Mouse (Mus musculus): Measurements from ENCODE around the gene Klk8.

The Klk8 gene

DNA sequence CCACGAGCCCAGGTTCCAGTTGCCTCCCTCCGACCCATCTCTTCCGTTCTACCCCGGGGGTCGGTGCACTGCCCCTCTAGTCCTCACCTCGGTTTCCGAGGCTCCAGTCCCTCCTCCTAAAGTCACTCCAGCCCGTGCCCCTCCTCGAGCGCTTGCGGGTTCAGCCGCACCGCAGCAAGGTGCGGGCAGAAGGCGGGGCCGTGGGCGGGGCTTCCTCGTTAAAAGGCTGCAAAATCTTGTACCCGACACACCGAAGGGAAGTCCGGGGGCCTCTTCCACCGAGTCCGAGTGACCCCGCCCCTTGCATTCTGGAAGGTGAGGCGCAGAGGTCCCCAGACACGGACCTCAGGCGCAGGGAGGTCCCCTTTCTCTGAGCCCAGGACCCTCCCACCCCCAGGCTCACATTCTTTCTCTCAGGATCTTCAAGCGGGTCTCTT is at the start of gene Klk8:
Gene Klk8, plus strand, starts transcription at position 245 of the 437 bp plus-strand sequence.
- no peak for DNase-seq (ENCODE audit: low read depth, low spot score)

DNA sequence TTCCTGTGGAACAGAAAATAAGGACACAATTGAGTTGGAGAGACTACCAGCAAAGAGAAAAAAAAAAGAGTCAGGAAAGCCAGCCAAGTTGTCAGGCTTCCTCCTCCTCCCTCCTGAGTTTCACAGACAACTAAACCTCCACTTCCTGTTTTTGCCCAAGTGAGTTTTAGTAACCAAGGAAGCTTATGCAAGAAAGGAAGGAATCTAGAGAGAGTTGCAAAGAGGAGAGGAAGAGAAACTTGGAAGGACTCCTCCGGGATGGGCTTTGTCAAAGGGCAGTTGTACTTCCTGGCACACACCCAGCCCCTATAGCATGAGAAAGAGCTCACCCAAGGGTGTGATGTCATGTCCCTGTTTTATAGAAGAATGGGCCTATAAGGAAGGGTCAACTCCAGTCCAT is 49.6 kb upstream of the Klk8 start:
- DNase-seq (ENCODE audit: low read depth, low spot score), result peak; percentile 63

DNA sequence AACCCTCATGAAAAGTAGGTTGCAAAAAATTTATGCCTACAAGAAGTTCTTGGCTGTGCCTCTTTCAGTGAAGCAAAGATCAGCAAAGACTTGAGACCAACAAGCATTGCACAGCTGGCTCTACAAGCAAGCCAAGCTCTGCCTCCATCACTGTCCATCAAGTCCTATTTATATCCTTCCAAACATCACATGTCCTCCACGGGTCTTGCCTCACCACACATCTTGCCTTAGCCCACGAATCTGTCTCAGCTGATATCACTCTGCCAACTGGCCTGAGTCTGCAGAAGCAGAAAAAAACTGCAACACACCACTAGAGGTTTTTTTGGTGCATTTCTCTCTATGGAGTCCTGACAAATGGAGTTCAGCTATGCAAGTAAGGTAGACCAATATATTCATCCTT is 44.6 kb upstream of the Klk8 start:
- no peak for DNase-seq (ENCODE audit: low read depth, low spot score)

DNA sequence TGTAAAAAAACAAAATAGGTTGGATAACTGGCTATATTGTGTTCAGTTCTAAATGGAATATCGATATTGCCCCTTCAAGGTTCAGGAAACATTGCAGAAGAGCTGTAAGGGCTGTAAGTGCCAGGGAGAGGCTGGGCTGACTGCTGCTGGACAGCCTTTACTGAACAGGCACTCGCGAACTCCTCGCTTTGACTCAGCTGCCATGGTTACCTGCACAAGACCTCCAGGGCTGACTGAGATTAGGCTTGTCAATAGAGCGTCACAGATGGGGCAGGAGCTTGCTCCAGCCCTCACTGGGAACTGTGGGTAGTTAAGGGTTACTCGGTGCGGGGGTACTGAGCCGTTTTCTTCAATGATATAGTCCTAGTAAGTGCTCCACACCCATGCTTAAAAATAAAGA is 30.9 kb upstream of the Klk8 start:
- no peak for DNase-seq (ENCODE audit: low read depth, low spot score)

DNA sequence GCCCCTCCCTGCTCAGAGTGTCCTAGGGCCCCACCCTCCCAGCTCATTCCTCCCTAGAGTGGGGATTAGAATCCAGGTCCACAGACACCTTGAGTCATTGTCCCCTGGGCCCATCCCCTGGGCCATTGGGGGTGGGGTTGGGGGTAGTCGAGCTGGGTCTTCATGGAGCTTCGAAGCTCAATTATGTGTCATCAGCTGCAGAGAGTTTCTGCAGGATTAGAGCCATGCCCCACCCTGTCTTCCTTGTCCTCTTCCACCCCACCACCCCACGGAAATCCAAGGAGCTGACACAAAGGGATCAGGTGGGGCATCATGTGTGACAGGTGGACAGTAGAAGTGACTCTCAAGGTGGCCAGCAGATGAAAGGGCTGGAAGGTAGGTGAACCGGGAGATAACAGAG is 28.8 kb upstream of the Klk8 start, which contains the start of gene Klk12:
Gene Klk12, plus strand, starts transcription at position 301 of the 400 bp plus-strand sequence.
- no peak for DNase-seq (ENCODE audit: low read depth, low spot score)

DNA sequence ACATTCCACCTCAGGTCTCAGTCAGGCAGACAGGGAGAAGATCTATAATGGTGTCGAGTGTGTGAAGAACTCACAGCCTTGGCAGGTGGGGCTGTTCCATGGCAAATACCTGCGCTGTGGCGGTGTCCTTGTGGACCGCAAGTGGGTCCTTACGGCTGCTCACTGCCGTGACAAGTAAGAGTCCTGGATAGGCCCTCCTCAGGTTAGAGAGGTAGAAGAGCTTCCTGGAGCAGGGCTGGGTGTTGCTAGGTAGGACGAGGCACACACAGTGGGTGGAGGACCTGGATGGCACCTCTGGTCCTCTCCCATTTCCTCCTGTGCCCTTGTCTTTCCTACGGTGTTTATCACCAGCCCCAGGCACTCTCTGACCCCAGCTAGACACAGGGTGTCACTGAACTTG is 27.7 kb upstream of the Klk8 start:
- DNase-seq (ENCODE audit: low read depth, low spot score), result no peak

DNA sequence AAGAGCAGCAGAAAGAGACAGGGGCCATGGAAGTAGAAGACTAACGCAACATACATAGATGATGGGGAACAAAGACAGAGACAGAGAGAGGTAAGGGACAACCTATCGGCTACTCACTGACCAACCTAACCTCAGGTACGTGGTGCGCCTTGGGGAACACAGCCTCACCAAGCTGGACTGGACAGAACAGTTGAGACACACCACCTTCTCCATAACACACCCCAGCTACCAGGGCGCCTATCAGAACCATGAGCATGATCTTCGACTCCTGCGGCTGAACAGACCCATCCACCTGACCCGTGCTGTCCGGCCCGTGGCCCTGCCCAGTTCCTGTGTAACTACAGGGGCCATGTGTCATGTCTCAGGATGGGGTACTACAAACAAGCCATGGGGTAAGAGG is 26.7 kb upstream of the Klk8 start:
- no peak for DNase-seq (ENCODE audit: low read depth, low spot score)

DNA sequence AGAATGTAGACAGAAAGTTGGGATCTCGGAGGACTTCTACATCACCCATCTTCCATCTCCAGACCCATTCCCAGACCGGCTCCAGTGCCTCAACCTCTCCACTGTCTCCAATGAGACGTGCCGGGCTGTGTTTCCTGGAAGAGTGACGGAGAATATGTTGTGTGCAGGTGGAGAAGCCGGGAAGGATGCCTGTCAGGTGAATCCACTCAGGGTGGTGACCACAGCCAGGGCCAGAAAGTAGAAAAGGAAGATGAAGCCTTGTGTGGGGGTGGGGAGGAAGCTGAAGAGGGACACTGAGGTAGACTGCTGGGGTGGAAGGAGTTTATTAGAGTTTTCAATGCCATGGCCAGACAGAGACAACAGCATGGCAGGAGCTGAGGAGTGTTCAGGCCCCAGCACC is 25.5 kb upstream of the Klk8 start:
- no peak for DNase-seq (ENCODE audit: low read depth, low spot score)

DNA sequence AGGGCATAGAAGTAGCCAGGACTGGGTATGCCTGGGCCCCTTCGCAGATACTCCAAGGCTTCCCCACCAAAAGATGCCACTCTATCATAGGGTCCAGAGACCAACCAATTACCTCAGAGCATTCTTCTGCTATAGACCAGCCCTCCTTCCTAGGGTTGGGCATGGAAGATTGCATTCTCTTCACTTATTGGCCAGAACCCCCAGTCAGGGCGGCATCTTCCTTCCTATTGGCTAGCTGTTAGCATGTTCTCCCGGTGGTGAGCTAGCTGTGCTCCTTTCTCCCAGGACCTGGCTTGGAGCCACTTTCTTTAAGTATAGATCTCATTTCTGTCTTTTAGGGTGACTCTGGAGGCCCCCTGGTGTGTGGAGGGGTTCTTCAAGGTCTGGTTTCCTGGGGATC is 24.5 kb upstream of the Klk8 start:
- DNase-seq (ENCODE audit: low read depth, low spot score), result no peak

DNA sequence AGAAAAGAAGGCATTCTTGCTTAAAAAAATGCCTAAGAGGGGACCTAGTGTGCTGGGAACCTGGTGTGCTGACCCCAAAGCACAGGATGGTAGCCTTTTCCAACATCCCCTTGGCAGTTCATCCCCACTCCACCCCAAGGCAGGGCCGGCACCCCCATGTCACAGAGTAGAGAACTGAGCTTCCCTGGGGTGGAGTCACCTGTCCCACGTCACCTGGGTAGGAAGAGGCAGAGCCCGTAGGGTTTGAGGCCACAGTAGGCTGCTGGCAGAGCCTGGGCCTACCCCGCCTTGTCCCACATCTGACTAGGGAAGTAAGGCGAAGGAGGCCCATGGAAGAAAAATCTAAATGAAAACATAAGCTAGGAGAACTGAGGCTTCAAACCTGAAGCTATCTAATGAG is 23.0 kb upstream of the Klk8 start, which contains the start of gene Klk11:
Gene Klk11, plus strand, starts transcription at position 241 of the 400 bp plus-strand sequence.
- DNase-seq (ENCODE audit: low read depth, low spot score), result no peak

DNA sequence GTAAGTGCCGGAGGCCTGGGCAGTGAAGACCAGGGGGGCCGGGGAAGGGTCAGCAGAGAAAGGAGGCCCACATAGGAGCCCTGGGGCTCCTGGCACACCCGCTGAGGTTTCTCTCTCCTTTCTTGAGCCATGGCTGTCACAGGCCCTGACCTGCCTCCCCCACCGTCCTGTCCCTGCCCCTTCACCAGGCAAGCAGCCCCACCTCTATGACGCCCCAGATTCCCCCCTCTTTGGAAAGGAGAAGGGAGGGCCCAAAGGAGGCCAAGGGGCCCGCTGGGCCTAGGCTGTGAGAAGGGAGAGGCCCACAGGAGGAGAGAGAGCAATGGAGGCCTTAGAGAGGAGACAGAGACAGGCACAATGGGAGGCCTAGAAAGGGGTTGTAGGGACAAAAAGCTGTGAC is 22.6 kb upstream of the Klk8 start:
- no peak for DNase-seq (ENCODE audit: low read depth, low spot score)

DNA sequence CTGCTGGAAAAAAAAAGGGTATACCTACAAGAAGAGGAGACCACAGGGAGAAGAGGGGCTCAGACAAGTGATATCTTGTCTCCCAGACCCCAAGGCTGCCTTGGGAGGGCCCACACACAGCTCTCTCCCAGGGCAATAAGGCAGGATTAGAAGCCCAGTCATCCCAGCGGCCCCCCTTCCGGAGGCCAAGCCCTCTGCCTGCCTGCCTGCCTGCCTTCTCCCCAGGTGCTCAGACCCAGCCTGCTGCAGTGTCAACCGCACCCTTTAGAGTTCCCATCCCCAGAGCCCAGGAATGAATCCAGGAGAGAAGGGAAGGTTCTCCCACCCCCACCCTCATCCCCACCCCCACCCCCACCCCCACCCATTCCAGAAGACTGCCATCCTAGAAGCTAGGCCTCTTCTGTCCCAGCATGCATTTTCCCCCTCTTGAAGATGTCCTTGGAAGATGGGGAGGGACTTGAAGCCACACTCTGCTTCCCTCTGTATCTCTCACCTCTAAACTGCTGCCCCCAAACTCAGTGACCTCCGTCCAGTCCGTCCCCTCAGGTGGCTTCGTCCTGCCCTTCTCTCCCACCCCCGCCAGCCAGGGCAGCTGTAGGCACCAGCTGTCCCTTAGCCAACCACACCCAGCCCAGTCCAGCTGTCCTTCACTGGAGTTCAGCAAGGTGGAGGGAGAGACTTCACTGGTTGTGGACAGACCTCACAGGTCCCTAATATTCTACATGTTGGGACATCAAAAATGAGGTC is 21.9 kb upstream of the Klk8 start:
- no peak for DNase-seq (ENCODE audit: low read depth, low spot score)

DNA sequence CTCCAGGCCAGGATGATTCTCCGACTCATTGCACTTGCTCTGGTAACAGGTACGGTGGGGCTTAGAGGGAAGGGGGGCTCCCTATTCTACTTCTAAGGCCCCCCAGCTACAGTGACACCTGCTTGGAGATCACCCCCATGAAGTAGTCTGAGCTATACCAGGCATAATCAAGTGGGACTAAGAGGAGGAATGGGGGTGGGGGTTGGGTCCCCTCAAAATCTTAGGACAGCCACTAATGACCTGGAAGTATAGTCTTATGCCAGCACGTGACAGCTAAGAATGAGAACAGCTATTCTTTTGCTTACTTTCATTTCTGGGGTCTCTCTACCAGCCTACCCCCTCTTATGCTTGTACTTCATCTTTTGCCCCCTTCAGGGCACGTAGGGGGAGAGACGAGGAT is 20.9 kb upstream of the Klk8 start:
- DNase-seq (ENCODE audit: low read depth, low spot score), result no peak

DNA sequence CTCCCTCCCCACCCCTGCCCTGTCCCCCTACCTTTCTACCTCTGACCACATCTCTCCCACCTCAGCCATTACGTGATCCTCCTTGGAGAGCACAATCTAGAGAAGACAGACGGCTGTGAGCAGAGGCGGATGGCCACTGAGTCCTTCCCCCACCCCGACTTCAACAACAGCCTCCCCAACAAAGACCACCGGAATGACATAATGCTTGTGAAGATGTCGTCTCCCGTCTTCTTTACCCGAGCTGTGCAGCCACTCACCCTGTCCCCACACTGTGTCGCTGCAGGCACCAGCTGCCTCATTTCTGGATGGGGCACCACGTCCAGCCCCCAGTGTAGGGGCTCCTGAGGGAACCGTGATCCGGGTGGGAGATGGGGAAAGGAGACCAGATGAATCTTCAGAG is 20.0 kb upstream of the Klk8 start:
- no peak for DNase-seq (ENCODE audit: low read depth, low spot score)

DNA sequence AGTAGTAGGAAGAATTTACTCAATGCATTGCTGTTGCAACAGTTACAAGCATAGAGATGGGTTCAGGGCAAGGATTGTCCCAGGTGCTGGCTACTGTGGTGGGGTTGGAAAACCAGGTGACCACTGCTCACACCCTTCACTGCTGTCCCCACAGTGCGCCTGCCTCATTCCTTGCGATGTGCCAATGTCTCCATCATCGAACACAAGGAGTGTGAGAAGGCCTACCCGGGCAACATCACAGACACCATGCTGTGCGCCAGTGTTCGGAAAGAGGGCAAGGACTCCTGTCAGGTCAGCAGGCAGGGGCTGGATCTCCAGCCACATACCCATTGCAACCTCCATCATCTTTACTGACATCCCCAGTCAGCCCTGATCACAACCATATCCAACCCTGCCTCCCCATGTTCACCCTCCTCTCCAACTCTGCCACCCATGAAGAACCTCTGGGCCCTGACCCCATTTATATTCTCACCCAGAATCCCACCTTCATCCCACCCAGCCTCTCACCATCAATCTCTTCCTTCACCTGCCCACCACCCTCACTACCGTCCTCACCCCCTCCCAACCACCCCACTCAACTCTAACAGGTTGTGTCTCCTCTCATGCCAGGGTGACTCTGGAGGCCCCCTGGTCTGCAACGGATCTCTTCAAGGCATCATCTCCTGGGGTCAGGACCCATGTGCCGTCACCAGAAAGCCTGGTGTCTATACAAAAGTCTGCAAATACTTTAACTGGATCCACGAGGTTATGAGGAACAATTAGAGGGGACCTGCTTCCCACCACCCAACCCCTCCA is 19.0 kb upstream of the Klk8 start:
- no peak for DNase-seq (ENCODE audit: low read depth, low spot score)

DNA sequence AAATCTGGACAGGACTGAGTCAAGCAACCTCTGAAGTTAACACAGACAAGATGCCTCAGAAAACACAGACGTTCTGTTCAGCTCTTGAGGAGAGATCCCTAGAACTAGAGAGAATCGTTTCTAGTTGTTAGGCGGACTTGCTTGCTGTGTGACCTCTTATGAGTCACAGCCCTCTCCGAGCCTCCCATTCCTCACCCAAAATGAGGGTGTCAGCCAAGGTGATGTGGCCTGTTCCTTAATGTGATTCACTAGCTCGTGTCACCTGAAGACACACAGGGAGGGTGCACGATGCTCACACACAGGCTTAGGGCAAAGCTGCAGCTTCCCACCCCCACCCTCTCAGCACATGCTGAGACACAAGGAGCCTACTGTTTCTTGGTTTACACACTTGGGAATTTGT is 17.1 kb upstream of the Klk8 start:
- peak; percentile 41 for DNase-seq (ENCODE audit: low read depth, low spot score)

DNA sequence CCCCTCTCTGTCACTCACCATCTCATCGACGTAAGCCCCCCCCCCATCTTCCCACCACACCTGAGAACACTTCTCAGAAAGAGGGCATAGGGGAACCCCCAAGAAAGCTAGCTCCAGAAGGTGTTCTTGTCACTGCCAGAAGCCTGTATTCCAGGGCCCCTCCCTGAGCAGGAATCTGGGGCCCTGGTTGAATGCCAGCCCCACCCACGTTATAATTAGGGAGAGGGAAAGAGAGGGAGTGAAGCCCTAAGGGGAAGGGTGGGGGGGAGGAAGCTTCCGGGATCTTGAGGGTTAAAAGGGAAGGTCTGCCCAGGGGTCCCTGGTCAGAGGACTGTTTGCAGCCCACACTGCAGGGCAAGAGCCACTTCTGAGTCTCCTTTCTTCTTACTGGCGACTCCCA is 16.6 kb upstream of the Klk8 start, which contains the start of gene Klk10:
Gene Klk10, plus strand, starts transcription at position 290 of the 400 bp plus-strand sequence.
- no peak for DNase-seq (ENCODE audit: low read depth, low spot score)

DNA sequence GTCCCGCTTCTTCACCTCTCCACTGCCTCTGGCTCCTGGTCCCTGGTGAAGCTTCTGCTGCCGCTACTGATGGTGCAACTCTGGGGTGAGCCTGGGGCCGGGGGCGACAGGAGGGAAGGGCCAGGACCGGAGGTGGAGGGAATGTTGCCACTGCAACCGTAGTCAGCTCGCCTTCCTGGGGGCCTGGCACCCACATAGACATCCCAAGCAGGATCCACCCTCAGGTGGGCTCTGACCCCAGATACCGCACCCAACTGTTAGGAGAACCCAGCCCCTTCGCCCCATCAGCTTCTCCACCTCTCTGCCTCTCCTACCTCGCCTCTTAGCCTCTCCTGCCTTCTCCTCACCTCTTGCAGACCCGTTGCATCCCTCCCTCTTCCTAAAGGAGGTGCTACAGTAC is 15.8 kb upstream of the Klk8 start:
- no peak for DNase-seq (ENCODE audit: low read depth, low spot score)

DNA sequence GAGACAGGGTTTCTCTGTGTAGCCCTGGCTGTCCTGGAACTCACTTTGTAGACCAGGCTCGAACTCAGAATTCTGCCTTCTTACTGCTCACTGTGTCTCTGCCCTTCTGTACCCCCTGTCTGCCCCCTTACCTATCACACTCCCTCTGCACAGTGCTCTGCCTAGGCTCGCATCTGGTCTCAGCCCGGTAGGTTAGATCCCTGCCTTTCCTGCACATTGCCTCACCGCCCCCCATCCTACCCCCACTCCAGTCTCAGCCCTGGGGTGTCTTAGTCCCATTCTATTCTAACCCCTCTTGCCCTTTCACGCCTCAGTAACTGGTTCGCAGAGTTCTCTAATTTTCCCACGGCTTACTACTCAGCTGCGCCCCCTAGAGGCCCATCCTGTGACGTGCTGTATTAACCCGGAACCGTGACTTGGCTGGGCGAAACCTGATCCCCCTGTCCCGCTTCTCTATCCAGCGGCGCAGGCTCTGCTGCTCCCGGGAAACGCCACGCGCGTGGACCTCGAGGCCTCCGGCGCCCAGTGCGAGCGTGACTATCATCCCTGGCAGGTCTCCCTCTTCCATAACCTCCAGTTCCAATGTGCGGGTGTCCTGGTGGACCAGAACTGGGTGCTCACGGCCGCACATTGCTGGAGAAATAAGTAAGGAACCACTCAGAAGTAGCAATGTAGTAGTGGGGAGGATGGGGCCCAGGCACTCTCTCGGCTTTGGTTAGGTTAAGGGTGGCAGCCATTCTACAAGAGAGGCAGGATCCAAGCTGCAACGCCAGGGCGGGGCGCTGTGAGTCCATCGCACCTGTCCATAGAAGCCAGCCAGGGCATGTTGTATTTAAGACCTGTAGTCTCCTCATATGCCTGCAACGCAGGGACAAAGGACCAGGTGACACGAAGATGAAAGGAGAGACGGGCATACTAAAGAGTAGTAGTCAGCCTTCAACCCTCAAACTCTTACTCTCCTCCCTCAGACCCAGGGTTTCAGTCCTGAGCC is 14.8 kb upstream of the Klk8 start:
- DNase-seq (ENCODE audit: low read depth, low spot score), result peak; percentile 52

DNA sequence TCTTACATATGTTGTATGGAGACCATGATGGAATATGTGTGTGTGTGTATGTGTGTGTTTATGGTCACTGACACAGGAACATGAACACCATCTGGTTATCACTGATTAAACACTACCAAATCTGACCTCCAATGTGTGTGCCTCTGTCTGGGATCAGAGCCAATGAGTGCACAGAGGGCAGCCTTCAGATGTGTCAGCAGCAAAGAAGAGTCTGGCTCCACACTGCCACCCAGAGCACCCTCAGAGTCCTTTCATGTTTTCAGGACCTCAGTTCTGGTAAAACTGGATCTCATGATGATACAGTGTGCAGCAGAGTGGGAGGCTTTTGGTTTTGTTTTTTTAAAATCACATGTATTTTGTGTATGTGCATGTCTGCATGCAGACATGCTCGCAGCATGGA is 12.1 kb upstream of the Klk8 start:
- DNase-seq (ENCODE audit: low read depth, low spot score), result peak; percentile 58

DNA sequence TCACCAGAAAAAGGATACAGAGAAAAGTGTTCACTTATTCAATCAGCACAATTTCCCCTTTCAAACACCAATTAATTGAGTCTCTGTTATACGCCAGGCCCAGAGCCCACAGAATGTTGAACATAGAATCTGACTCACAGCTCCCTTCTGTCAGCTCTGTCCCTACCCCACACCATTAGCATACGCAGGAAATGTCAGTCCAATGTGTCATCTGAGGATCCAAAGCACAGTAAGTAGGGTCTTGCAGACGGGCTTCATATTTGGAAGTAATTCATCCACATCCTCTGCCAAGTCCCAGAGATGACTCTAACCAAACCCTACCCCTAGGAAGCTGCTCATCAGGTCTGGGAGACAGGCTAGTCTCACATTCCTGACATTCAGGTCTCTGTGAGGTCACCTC is 9.3 kb upstream of the Klk8 start:
- DNase-seq (ENCODE audit: low read depth, low spot score), result peak; percentile 78

DNA sequence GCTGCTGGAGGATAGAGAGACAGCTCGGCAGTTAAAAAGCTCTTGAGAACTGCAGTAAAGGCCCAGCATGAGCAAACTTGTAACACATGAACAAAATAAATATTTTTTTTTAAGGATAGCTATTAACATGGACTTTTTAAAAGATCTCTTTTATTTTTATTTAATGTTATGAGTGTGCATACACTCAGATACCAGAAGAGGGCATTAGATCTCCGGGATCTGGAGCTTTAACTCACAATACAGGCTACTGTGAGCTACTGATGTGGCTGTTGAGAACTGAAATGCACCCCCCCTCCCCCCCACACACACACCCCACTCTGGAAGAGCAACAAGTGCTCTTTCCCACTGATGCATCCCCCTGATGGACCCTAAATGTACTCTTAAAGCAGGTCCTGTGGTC is 8.1 kb upstream of the Klk8 start:
- peak; percentile 39 for DNase-seq (ENCODE audit: low read depth, low spot score)
